Mouse (Mus musculus) hindbrain, embryonic 14.5 days (tissue): ENCODE data around the gene Commd7. TPM values are rescaled to one million over a fixed set of nuclear protein-coding genes. Genes with fewer than 3 reads are reported as not detected.
A peak's percentile ranks its signal among the peaks of the same experiment; 100 is the strongest.
"Not testable (repeated sequence)": the region's sequence is repeated elsewhere in the genome, so short reads cannot be mapped to it uniquely, and the experiment has no call there.

Source experiments
- ATAC-seq: fragments of 200-750 bp; cut with Nextera tagmentation; 2 replicates; pipeline ENCODE4 v1.8.0; 2017; ENCODE audit warnings: moderate number of reproducible peaks, mild to moderate bottlenecking, moderate TSS enrichment, moderate library complexity; ENCODE audit not compliant: low FRiP score
- DNase-seq: peaks from one replicate; pipeline ENCODE4 v3.0.0-alpha.2; 2015; ENCODE audit warnings: low spot score
- H3K27ac ChIP-seq: fragments of 300-500 bp; sonication (generic); 2 replicates; pipeline ENCODE4 v1.5.1; 2014; ENCODE audit warnings: mild to moderate bottlenecking, moderate library complexity
- H3K27me3 ChIP-seq: fragments of 300-500 bp; sonication (generic); 2 replicates; pipeline ENCODE4 v1.6.1; 2014; ENCODE audit warnings: mild to moderate bottlenecking, low read length, mixed read lengths; ENCODE audit not compliant: control insufficient read depth, insufficient read depth
- H3K36me3 ChIP-seq: fragments of 300-500 bp; sonication (generic); replicated peaks from 2 replicates; pipeline ENCODE4 v1.6.1; 2014; ENCODE audit not compliant: control insufficient read depth, insufficient read depth
- H3K4me1 ChIP-seq: fragments of 300-500 bp; sonication (generic); replicated peaks from 2 replicates; pipeline ENCODE4 v1.6.1; 2014; ENCODE audit warnings: antibody characterized with exemption, low read length, mixed read lengths; ENCODE audit not compliant: control insufficient read depth, insufficient read depth
- H3K4me2 ChIP-seq: fragments of 300-500 bp; sonication (generic); replicated peaks from 2 replicates; pipeline ENCODE4 v1.6.1; 2014; ENCODE audit warnings: mild to moderate bottlenecking, moderate library complexity
- H3K4me3 ChIP-seq: fragments of 300-500 bp; sonication (generic); replicated peaks from 2 replicates; pipeline ENCODE4 v1.5.1; 2014; ENCODE audit warnings: mild to moderate bottlenecking, low read length
- H3K9ac ChIP-seq: fragments of 300-500 bp; sonication (generic); 2 replicates; pipeline ENCODE4 v1.6.1; 2014
- H3K9me3 ChIP-seq: fragments of 300-500 bp; sonication (generic); 2 replicates; pipeline ENCODE4 v1.6.1; 2016; ENCODE audit warnings: low read length; ENCODE audit not compliant: control insufficient read depth
- WGBS: fragments of 180-500 bp; shearing (Covaris S2); extraction: QIAGEN DNeasy Blood & Tissue Kit; methylation state at CpG from one replicate; pipeline ENCODE4 v1.1.7; 2014; 5-methylcytosine and 5-hydroxymethylcytosine counted together
- polyA plus RNA-seq: library from polyadenylated mRNA; unstranded; fragments of >200 nt; fragmentation: Nextera tagmentation; extraction: Ambion mirVana; gene quantifications from 2 replicates; pipeline ENCODE4 v1.2.1, GENCODE M21; 2014

Gene Commd7
- polyA plus RNA-seq, 1 experiment from 2014 or later = 78.6 TPM

GRCm38 (mm10) chr2:153660616-153661015, 28.0 kb upstream of the Commd7 start:
- DNase-seq = no peak
- H3K4me1 ChIP-seq = no peaks in the 10 kb centered on the region
- H3K4me2 ChIP-seq = no peak overlapping the region
- no peak overlapping the region for H3K4me3 ChIP-seq
- no peaks in the 10 kb centered on the region for H3K27me3 ChIP-seq
- WGBS = 47% methylated on average over 3 of the region's 3 CpGs
- ATAC-seq = no peak
- no peak overlapping the region for H3K27ac ChIP-seq
- H3K36me3 ChIP-seq = peaks cover 4% of the 10 kb centered on the region; the same call in 1 of the 2 replicates
- no peaks in the 10 kb centered on the region for H3K9me3 ChIP-seq
- no peak overlapping the region for H3K9ac ChIP-seq

- DNase-seq, H3K4me1 ChIP-seq, H3K9ac ChIP-seq, ATAC-seq, H3K36me3 ChIP-seq, H3K27me3 ChIP-seq, H3K4me2 ChIP-seq, H3K9me3 ChIP-seq, H3K27ac ChIP-seq, H3K4me3 ChIP-seq: not testable (repeated sequence)
- 84% methylated on average over 6 of the region's 8 CpGs for WGBS
Observed at GRCm38 (mm10) chr2:153657659-153658058, 25.1 kb upstream of the Commd7 start.

- Histone ChIP-seq H3K36me3 (no peaks in the 10 kb centered on the region), H3K27me3 (peaks cover 8% of the 10 kb centered on the region; the same call in 1 of the 2 replicates), H3K4me3 (no peak overlapping the region), H3K9ac (no peak overlapping the region), H3K27ac (no peak overlapping the region), H3K9me3 (no peaks in the 10 kb centered on the region), H3K4me2 (0 out of 2 replicates have a peak overlapping the region, but pooled peaks have one; percentile 4), H3K4me1 (peaks cover 10% of the 10 kb centered on the region)
- WGBS = 38% methylated on average over 3 of the region's 3 CpGs
- ATAC-seq = no peak
- no peak for DNase-seq
Observed at GRCm38 (mm10) chr2:153651681-153652080, 19.1 kb upstream of the Commd7 start.

GRCm38 (mm10) chr2:153650014-153650687, 17.6 kb upstream of the Commd7 start:
- H3K36me3 ChIP-seq = no peaks in the 10 kb centered on the region
- no peak for DNase-seq
- no peak overlapping the region for H3K27ac ChIP-seq
- 0 out of 2 replicates have a peak, but pooled peaks have one; percentile 1 for ATAC-seq
- WGBS = 1% methylated on average over 28 of the region's 28 CpGs
- peak overlapping the region; percentile 72 for H3K9ac ChIP-seq
- peak overlapping the region; percentile 65 for H3K4me3 ChIP-seq
- H3K4me1 ChIP-seq = peaks cover 10% of the 10 kb centered on the region
- H3K4me2 ChIP-seq = peak overlapping the region; percentile 71
- peaks cover 8% of the 10 kb centered on the region; the same call in 1 of the 2 replicates for H3K27me3 ChIP-seq
- no peaks in the 10 kb centered on the region for H3K9me3 ChIP-seq

- ATAC-seq = peak; percentile 90
- Histone ChIP-seq H3K9me3 (no peaks in the 10 kb centered on the region), H3K4me2 (peak within 1 kb of the TSS; percentile 71), H3K27ac (peak within 1 kb of the TSS; percentile 32; the same call in 1 of the 2 replicates), H3K9ac (peak within 1 kb of the TSS; percentile 72), H3K4me3 (peak within 1 kb of the TSS; percentile 65), H3K27me3 (peaks cover 8% of the 10 kb centered on the region; the same call in 1 of the 2 replicates), H3K4me1 (peaks cover 10% of the 10 kb centered on the region), H3K36me3 (no peaks in the 10 kb centered on the region)
- peak; percentile 76 for DNase-seq
- under 1% methylated on average over 84 of the region's 93 CpGs for WGBS
Observed at GRCm38 (mm10) chr2:153649298-153650013, 16.9 kb upstream of the Commd7 start, which contains the start of gene Dnmt3b. Dnmt3b (plus strand) TSS chr2:153649450.

- Histone ChIP-seq H3K4me3 (peak overlapping the region; percentile 65), H3K9ac (peak overlapping the region; percentile 72), H3K36me3 (no peaks in the 10 kb centered on the region), H3K4me1 (peaks cover 10% of the 10 kb centered on the region), H3K4me2 (peak overlapping the region; percentile 71), H3K27me3 (peaks cover 8% of the 10 kb centered on the region; the same call in 1 of the 2 replicates), H3K27ac (peak overlapping the region; percentile 32; the same call in 1 of the 2 replicates), H3K9me3 (no peaks in the 10 kb centered on the region)
- DNase-seq (no peak), ATAC-seq (no peak)
- WGBS = 15% methylated on average over 14 of the region's 14 CpGs
Observed at GRCm38 (mm10) chr2:153648773-153649297, 16.3 kb upstream of the Commd7 start.

- no peak overlapping the region for H3K27ac ChIP-seq
- DNase-seq (no peak), ATAC-seq (no peak)
- H3K9me3 ChIP-seq = no peaks in the 10 kb centered on the region
- no peak overlapping the region for H3K4me2 ChIP-seq
- no peaks in the 10 kb centered on the region for H3K4me1 ChIP-seq
- 17% methylated on average over 6 of the region's 6 CpGs for WGBS
- no peak overlapping the region for H3K9ac ChIP-seq
- H3K4me3 ChIP-seq = no peak overlapping the region
- H3K36me3 ChIP-seq = no peaks in the 10 kb centered on the region
- H3K27me3 ChIP-seq = no peaks in the 10 kb centered on the region
Observed at GRCm38 (mm10) chr2:153642999-153643398, 10.4 kb upstream of the Commd7 start.

GRCm38 (mm10) chr2:153642496-153642895, 9.9 kb upstream of the Commd7 start:
- Histone ChIP-seq H3K9ac (no peak overlapping the region), H3K4me2 (no peak overlapping the region), H3K36me3 (no peaks in the 10 kb centered on the region), H3K27ac (no peak overlapping the region), H3K4me1 (no peaks in the 10 kb centered on the region), H3K4me3 (no peak overlapping the region), H3K27me3 (no peaks in the 10 kb centered on the region), H3K9me3 (no peaks in the 10 kb centered on the region)
- DNase-seq = no peak
- 12% methylated on average over 3 of the region's 3 CpGs for whole genome bisulfite sequencing
- no peak for ATAC-seq

- Histone ChIP-seq H3K9ac (no peak overlapping the region), H3K27ac (no peak overlapping the region), H3K4me3 (no peak overlapping the region), H3K36me3 (no peaks in the 10 kb centered on the region), H3K27me3 (no peaks in the 10 kb centered on the region), H3K4me2 (no peak overlapping the region), H3K4me1 (no peaks in the 10 kb centered on the region), H3K9me3 (no peaks in the 10 kb centered on the region)
- 25% methylated on average over 15 of the region's 15 CpGs for WGBS
- ATAC-seq (no peak), DNase-seq (no peak)
Observed at GRCm38 (mm10) chr2:153638977-153639680, 6.5 kb upstream of the Commd7 start.
